Mouse (Mus musculus): Measurements from ENCODE around the gene Macf1.
"Not testable (repeated sequence)": the region's sequence is repeated elsewhere in the genome, so short reads cannot be mapped to it uniquely, and the experiment has no call there.

The Macf1 gene

DNA sequence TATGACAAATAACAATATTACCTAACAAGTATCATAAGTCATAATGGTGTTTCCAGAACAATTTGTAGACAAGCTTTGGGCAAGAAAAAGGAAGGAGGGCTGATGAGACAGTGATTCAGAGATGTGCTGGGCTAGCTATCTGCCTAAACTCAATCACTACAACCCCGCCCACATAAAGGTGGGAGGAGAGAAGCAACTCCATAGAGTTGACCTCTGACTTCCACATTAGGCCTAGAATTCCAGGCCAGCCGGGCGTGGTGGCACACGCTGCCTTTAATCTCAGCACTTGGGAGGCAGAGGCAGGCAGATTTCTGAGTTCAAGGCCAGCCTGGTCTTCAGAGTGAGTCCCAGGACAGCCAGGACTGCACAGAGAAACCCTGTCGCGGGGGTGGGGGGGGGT, 153.2 kb downstream of the Macf1 start:
- DNase-seq, result no peak

DNA sequence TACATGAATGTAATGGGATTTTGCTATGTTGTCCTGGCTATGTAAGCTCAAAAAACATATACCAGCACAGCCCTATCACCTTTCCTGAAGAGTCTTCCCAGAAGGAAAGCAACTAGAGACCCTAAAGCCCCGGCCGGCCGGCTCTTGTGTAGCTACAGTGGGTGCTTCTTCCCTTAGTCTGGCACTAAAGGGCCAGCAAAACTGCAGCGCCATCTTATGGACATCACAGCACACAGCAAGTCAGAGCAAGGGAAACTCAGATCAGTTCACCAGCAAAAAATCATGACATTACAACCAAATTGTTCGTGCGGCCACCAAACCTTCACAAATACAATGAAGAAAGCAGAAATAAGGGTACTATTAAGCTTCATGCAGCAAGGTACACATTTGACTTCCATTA, 154.9 kb downstream of the Macf1 start:
- DNase-seq, result peak; percentile 15 to 59

DNA sequence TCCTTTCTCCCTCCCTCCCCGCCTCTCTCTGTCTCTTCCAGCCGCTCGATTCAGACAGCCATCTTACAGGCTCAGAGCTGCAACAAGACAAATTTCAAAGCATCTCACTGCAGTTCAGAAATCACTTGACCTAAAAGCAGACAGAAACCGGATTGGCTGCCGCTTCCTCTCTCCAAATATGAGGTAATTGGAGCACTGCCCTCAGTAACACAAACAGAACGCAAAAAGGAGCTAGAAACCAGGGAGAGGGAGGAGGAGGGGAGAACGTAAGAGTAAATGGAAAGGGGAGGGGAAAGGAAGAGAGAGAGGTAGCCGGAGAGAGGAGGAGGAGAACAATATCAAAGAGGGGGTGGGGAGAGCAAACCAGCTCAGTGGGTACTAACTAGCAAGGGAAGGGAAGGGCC, 156.6 kb downstream of the Macf1 start:
- DNase-seq, result peak; percentile 24 to 38

DNA sequence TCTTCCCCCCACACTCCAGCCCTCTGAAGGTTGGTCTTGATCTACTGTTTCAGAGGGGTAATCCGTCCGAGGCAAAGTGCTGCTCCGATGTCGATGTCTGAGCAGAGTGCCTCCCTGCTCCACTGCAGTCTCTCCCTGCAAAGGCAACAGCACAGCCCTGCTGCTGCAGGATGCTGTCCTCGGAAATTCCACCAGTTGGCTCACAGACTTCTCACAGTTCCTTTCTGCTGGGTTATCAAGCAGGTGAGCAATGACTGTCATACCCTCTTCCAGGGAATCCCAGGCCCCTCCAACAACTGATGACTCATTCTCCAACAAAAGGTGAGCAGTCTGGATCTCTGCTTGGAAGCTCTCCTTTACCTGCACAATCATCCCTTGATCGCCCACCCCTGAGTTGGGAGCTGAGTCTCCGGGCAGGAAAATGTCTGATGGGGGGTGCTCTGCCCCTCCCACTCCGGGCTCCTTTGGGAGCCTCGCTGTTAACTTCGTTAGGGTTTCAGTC, 157.3 kb downstream of the Macf1 start:
- DNase-seq, result no peak

DNA sequence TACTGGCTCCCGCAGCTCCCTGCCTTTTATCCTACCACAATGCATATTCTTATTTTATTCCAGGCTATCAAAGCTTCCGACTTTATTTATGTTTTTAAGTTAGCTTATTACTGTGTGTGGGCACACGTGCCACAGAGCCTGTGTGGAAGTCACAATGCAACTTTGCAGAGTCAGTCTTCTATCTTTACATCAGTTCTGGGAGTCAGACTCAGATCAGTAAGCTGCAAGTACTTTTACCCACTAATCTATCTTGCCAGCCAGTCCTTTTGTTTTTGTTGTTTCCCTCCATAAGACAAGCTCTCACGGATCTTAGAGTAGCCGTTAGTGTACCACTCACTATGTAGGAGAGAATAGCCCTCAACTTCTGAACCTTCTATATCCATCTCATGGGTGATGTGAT, 159.4 kb downstream of the Macf1 start:
- DNase-seq, result no peak

DNA sequence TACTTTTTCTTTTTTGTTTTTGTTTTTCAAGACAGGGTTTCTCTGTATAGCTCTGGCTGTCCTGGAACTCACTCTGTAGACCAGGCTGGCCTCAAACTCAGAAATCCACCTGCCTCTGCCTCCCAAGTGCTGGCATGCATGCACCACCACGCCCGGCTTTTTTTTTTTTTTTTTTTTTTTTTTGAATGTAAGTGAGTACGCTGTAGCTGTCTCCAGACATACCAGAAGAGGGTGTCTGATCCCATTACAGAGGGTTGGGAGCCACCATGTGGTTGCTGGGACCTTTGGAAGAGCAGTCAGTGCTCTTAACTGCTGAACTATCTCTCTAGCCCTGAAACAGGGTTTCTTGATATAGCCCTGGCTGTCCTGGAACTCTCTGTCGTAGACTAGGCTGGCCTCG, 164.0 kb downstream of the Macf1 start:
- DNase-seq, result peak in 1 of 2 experiments; percentile 33

DNA sequence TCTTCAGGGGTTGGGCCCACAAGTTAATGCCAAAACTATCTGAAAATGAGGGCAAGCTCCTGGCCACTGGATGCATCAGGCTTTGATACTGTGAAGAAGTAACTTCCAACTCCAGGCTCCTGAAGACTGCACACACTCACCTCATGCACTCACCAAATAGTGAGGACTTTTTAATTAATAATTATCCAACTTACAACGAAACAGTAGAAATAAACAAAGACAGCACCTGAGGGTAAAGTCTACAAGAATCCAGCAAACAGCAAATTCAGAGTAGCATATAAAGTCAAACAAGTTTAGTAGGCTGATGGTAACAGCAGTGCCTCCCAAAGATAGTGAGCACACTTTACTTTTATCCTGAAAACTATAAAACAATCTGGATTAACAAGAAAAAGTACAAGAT, 168.5 kb downstream of the Macf1 start:
- peak in 1 of 2 experiments; percentile 40 for DNase-seq

DNA sequence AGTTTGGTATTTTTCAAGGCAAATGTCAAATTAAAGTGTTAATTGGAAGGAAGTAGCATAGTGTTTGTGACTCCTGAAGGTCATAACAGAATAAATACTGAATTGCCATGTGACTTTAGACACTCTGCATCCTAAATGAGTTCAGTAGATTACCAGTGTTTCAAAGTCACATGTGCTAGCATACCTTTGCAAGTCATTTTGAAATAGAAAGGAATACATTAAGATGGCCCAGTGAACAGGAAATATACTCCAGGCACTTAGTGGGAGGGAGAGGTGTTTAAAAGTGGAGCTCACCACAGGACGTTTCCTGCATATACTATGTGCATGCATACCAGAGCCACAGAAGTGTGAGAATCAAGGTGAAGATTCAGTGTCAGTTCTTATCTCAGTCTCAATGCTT, 174.0 kb downstream of the Macf1 start:
- DNase-seq, result peak in 1 of 2 experiments; percentile 19

DNA sequence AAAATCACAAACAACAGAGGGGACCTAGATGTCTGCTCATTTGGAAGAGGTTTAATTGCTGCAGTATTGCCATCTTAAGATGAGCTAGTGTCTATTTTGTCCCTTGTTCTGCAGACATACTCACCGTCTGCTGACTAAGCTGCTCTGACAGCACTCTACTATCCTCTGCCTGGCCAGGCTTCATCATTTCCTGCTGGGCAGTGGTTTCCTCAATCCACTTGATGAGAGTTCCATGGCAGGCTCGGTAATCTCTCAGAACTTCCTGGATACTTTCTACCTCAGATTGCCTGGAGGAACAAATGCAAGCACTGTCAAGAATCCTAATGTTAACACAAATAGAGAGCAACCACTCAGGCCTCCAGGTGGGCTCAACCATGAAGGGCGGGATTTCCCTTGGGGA, 195.1 kb downstream of the Macf1 start:
- no peak for DNase-seq

DNA sequence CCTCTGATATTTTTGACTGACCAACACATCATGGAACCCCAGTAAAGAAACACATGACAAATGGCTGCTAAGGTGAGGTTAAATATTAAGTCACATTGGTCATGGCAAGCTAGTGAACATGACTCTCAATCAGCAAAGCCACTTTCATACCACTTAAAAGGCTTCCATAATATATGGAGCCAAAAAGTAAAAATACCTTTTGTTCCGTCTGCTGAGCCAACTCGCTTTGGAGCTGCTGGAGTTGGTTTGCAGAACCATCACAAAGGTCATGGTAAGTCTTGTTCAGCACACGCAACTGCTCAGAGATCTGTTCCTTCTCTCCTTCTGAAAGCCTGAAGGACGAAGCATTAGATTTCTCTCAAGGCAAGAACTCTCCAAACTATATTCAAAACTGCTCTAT, 204.2 kb downstream of the Macf1 start:
- no peak for DNase-seq

DNA sequence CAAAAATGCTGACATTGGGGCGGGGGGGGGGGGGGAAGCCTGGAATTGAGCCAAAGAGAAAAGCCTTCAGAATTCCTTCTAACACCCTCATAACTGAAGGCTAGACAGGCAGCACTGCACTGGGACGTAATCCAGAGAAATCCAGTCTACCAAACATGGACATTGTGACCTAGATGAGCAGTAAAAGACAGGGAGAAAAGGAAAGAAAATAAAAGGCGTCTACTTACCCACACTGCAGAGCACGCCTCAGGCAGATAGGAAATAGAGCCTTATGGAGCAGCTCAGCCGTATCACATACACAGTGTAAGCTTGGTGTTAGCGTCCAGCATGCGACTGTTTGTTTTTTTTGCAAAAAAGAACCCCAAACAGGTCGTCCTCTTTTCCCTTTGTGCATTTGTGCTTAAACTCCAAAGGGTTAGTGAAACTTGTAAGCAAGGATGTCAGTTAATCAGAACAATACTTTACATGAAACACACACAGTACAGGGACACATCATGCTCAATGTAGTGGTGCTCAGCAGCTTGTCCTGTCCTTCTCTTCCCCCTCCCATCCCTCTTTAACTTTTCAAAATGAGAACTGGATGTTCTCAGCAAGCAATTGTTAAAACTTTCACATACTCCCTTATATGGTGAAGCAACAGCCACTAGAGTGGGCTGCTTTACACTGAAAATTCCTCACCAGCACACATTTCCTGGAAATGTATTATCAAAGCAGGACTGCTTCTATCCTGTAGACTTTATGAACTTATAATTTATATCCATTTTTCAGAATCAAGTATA, 205.3 kb downstream of the Macf1 start:
- DNase-seq, result peak in 1 of 2 experiments; percentile 22

DNA sequence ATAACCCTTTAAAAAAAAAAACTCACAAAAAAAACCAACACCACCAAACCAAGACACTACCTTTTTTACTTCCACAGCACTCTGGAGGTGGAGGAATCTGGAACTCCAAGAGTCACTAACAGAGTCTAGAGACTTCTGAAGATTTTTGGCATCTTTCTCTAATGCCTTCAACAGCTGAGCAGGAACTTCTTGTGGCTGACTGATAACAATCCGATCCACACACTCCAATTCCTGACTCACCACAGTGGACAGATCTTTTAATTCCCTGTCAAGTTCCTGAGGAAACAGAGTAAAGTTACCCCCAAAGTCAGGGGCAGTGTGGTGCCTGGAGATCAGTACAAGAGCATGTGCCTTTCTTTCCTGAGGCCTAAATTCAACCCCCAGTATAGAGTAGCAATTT, 218.4 kb downstream of the Macf1 start:
- no peak for DNase-seq

DNA sequence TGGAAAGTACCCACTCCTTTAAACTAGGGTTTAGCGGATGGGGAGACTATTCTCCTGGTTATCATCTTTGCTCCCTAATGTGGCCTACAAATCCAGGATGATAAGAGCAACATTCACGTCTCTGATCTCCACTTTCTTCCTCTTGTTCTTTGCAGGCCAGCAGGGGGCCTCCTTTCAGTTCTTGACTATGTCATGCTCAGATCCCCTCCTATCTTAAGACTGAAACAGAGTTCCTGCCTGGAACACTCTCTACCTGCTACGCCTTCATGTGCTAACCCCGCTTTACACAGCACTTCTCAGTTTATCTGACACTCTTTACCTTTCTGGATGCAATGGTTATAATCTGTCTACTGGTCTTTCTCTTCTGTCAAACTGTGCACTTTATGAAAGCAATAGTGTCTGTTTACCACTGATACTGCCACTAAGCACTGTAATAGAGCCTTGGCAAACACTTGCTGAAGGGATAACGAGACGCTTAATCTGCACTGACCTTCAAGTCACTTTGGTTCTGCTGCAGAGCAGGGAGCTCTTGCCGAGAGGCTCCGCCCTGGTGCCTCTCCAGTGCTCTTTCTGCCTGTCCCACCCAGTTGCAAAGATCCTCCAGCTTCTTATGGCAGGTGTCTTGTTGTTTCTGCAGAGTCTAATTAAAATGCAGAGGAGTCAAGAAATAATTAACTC, 223.4 kb downstream of the Macf1 start:
- DNase-seq, result peak; percentile 22 to 55

DNA sequence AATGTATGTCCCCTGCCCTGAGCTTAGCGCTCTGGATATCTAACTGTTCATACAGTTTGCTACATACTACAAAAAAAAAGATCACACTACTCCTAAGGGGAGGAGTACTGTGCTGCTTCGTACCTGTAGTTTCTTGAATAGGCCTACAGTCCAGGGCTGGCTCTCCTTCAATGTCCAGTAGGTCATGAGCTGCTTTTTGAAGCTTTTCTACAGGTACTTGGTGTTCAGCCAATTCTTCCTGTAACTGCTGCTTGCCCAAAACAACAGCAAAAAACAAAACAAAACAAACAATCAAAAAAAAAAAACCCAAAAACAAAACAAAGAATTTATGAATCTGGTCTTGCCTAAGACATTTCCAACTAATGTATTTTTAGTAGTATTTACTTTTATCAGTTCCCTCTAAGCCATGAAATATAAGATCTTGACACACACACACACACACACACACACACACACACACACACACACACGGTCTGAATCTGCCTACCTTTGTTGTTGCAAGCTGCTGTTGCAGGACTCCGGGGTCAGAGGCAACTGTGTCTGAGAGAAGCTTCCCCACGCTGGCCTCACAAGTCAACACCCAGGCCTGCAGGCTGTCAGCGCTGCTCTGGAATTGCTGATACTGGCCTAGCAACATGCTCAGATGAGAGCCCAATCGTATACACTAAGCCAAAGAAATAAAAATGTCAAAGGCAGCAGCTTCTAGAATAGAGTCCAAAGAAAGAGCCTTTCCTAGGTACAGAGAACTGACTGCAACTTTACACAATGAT, 229.1 kb downstream of the Macf1 start:
- DNase-seq, result peak; percentile 45 to 55

DNA sequence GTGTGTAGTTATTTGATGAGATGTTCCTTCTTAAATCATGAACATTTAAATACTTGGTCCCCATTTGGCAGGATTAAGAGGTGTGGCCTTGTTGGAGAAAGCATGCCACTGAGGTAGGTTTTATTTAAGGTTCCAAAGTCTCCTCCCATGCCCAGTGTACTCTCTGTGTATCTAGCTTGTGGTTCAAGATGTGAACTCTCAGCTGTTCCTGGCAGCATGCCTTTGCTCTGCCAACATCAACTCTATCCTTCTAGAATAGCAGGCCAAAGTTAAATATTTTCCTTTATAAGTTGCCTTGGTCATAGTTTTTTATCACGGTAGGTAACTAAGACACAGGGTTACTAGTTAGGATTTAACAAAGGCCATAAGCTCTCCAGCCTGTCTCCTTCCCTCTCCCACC, 230.4 kb downstream of the Macf1 start:
- DNase-seq, result peak; percentile 82 to 90

DNA sequence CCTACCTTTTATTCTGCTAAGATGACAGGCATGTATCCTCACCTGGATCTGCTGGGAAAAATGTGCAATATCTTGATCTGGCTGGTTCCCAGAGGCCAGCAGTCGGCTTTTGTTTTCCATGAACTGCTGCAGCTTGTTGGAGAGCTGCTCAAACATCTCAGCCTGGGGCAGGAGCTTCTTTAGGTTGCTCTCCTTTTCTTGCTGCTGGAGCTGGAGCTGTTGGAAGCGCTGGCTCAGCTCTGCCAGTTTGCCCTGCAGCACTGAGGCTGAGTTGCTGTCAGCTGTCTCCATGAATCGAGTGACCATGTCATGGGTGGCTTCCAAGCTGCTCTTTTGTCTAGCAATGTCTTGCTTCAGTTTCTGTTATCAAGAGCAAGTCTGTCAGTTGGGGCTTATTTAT, 232.2 kb downstream of the Macf1 start:
- no peak for DNase-seq

DNA sequence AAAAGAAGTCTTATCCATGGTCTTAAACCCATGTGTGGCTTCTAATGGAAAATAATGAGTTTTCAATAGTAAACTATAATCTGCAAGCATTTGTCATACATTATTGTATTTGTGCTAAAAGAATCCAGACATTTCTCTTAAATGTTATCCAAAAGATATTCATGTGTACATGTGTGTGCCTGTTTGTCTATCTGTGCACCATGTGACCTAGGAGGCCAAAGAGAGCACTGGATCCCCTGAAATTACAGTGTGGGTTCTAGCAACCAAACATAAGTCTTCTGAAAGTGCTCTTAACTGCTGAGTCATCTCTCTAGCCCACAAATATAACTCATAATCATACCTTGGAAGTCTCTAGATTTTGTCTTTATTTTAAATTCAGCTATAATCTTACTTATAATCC, 234.9 kb downstream of the Macf1 start:
- DNase-seq, result no peak

DNA sequence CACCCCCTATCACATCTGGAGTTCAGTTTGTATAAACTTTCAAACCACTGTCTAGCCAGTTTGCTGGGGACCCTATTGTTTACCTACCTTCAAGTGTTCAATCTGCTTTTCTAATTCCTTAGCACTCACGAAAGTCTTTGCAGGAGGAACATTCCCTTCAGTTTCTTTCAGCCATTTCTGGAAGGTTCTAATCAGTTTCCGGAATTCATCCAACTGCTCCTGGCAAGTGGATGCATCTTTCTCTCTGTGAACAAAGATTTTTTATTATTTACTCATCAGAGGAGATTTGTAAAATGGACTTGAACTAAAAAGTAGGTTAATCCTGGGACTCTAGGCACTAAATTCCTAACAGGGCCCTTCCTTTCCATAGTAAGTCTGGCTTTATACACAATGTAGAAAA, 236.1 kb downstream of the Macf1 start:
- DNase-seq, result no peak

DNA sequence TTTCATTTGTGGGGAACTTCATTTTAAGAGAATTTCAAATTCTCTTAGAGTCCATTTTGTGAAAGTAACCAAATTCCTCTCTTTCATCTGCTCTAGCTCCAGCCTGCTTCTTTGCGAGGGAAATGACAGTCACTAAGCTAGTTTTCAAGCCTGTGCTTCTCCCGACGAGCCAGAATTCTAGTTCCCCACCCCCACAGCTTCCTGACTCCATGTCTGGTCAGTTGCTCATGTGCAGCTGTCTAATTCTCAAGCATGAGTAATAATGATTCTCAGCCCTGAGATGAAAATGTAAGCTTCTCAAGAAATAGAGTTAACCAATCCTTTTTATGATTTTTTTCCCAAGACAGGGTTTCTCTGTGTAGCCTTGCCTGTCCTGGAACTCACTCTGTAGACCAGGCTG, 236.9 kb downstream of the Macf1 start:
- no peak for DNase-seq

DNA sequence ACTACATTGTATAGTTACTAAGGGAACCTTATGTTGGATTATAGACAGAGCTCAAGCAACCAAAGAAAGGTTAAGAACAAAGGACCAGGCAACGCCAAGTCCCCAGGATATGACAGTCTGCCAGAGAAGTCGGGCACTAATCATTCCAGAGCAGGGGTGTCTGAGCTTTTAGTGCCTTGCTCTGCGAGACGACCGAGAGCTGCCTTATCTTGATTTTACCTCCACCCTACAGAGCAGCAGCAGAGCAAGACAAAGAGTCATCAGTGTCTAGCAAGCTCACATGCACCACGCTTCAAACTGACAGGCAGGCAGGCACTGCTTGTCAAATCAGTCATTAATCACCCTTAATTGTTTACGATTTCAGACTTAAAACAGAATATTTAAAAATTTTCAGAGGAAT, 237.4 kb downstream of the Macf1 start:
- DNase-seq, result no peak

DNA sequence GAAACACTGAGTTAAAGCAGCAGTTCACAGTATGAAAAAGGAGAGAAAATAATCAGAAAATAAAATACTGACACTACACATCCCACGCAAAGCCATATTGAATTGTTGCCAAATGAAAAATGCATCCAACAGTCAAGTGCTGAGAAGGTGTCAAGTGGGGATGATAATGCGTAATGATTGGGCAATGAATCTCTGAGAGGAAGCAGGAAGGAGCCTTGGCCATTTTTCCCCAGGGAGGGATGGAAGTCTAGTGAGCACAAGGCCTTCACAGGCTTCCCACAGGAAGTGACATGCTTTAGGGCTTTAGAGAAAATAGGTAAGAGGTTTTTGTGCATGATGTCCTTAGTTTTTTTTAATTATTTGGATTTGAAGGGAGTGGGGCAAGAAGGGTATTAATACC, 237.9 kb downstream of the Macf1 start:
- not testable (repeated sequence) for DNase-seq

DNA sequence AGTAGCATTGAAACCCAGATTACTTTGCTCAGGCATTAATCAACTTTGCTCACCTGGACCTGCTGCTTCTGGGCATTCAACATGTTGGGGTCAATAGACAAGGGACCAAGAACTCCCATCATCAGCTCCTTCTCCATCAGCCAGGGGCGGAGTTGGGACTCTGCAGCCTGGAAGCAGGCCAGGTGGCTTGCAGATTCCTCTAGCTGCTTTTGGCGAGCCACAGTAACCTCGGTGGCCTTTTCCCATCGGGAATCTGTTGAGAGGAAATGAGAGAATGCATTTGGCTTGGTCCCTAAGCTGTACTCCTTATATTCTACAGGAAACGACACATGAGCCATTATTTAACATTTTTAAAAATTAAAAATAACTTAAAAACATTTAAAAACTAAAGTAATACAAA, 245.7 kb downstream of the Macf1 start:
- DNase-seq, result peak; percentile 63 to 82

DNA sequence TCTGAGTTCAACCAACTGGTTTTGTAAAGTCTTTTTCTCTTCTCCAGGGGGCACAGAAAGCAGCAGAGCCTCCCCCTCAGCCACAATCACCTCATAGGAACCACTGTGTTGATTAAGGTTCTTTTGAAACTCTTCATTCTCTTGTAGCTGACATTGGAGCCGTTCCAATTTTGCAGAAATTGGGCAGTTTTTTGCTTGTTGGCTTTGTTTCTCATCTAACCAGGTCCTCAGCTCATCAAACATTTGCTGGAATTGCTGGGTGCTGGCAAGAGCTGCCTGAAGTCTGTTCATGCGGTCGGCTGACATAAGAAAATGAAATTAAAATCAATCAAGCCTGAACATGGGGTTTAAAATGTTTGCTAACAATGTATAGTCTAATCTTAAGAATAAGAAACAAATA, 251.0 kb downstream of the Macf1 start:
- DNase-seq, result no peak

DNA sequence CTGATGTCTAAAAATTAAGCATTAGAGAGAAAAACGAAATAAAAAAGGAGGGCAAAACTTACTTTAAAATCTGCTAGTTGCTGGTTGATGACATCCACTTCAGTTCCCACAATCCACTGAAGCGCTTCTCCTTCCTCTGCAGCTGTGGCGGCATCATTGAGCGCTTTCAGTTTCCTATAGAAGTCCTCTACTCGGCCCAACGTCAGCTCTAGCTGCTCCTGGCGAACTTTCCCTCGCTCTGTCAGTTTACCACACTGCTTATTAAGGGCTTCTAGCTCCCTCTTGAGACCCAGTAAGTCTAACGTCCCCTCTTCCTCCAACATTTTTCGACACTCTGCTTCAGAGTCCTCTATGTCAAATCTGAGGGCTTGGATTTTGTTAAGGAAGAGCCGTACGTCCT, 252.2 kb downstream of the Macf1 start:
- DNase-seq, result no peak
